ENCODE assay signal across 29 mouse cellular contexts in genomic region chr11:98114363-98114762, GRCm38 (mm10). TPM values are rescaled to one million over a fixed set of nuclear protein-coding genes. Genes with fewer than 3 reads are reported as not detected.
A peak's percentile ranks its signal among the peaks of the same experiment; 100 is the strongest.
DNase-seq lines count a peak whose midpoint lies in the region; ATAC-seq lines count a peak whose summit lies in the region.
"Had no signal": no experiment of that assay in that cellular context is flagged by ENCODE, and none has a peak within 500 bp of the region (broad histone marks: within the 10 kb centered on the region; RNA-seq: fewer than 3 reads in every experiment).

No protein-coding gene starts in this region.

- H3K9me3 ChIP-seq in heart, embryonic 11.5 days (replicated peaks; ENCODE audit: control insufficient read depth, low read length) = no peaks in the 10 kb centered on the region
- H3K9me3 ChIP-seq in kidney, embryonic 15.5 days (replicated peaks) = no peaks in the 10 kb centered on the region
- no peaks in the 10 kb centered on the region for H3K9me3 ChIP-seq in heart, embryonic 16.5 days (replicated peaks; ENCODE audit: control insufficient read depth, low read length)
- H3K9me3 ChIP-seq: embryonic facial prominence, embryonic 12.5 days; forebrain, embryonic 10.5 days; heart, embryonic 13.5 days; hindbrain, embryonic 10.5 days; hindbrain, embryonic 15.5 days; limb, embryonic 10.5 days; limb, embryonic 15.5 days; liver, embryonic 13.5 days; midbrain, embryonic 13.5 days had no signal

- 80% methylated on average over 1 of the region's 1 CpGs for WGBS in heart, embryonic 11.5 days (ENCODE audit: insufficient replicate concordance)
- 96% methylated on average over 1 of the region's 1 CpGs for WGBS in kidney, embryonic 15.5 days
- 75% methylated on average over 1 of the region's 1 CpGs for WGBS in heart, embryonic 16.5 days

- no peak overlapping the region for H3K4me3 ChIP-seq in heart, embryonic 11.5 days (ENCODE audit: low read depth, low read length)
- no peak overlapping the region for H3K4me3 ChIP-seq in kidney, embryonic 15.5 days (replicated peaks)
- H3K4me3 ChIP-seq in heart, embryonic 16.5 days (ENCODE audit: low read length) = no peak overlapping the region
- H3K4me3 ChIP-seq: embryonic facial prominence, embryonic 12.5 days; forebrain, embryonic 10.5 days; heart, embryonic 13.5 days; hindbrain, embryonic 10.5 days; hindbrain, embryonic 15.5 days; limb, embryonic 10.5 days; limb, embryonic 15.5 days; liver, embryonic 13.5 days; midbrain, embryonic 13.5 days had no signal

- no peak overlapping the region for H3K9ac ChIP-seq in heart, embryonic 11.5 days (ENCODE audit: low read depth, low read length)
- no peak overlapping the region for H3K9ac ChIP-seq in kidney, embryonic 15.5 days
- no peak overlapping the region for H3K9ac ChIP-seq in heart, embryonic 16.5 days (ENCODE audit: low read length)
- H3K9ac ChIP-seq: embryonic facial prominence, embryonic 12.5 days; heart, embryonic 13.5 days; hindbrain, embryonic 15.5 days; limb, embryonic 15.5 days; liver, embryonic 13.5 days; midbrain, embryonic 13.5 days had no signal

- H3K4me2 ChIP-seq in heart, embryonic 11.5 days = no peak overlapping the region
- H3K4me2 ChIP-seq in kidney, embryonic 15.5 days = no peak overlapping the region
- H3K4me2 ChIP-seq in heart, embryonic 16.5 days (ENCODE audit: low read depth, low read length) = no peak overlapping the region
- H3K4me2 ChIP-seq: embryonic facial prominence, embryonic 12.5 days; heart, embryonic 13.5 days; hindbrain, embryonic 15.5 days; limb, embryonic 15.5 days; liver, embryonic 13.5 days; midbrain, embryonic 13.5 days had no signal

- peak; percentile 22 to 37 for DNase-seq in heart, adult 18-20 months
- DNase-seq in kidney, adult 9 months = peak; percentile 15
- no peak for DNase-seq in retina, embryonic 14.5 days (ENCODE audit: low spot score)
- DNase-seq: adrenal gland, postnatal 36 days; B cell, adult 2 months; cerebellum, adult 8-10 months; cerebellum, postnatal 25 days; gastrocnemius, postnatal 25 days; kidney, adult 18-20 months; kidney, postnatal 10 days; layer of hippocampus, adult 9-11 months; liver, embryonic 13.5 days; lung, adult 2 months; lung, postnatal 10 days; retina, postnatal 1 day; right cerebral cortex, postnatal 14 days had no signal

- H3K27me3 ChIP-seq in heart, embryonic 11.5 days (ENCODE audit: control insufficient read depth, insufficient read depth, low read length) = no peaks in the 10 kb centered on the region
- H3K27me3 ChIP-seq in kidney, embryonic 15.5 days = no peaks in the 10 kb centered on the region
- no peaks in the 10 kb centered on the region for H3K27me3 ChIP-seq in heart, embryonic 16.5 days (ENCODE audit: control insufficient read depth, insufficient read depth, low read length)
- H3K27me3 ChIP-seq: embryonic facial prominence, embryonic 12.5 days; heart, embryonic 13.5 days; hindbrain, embryonic 15.5 days; limb, embryonic 15.5 days; liver, embryonic 13.5 days; midbrain, embryonic 13.5 days had no signal

- no peak for ATAC-seq in heart, embryonic 11.5 days (replicated peaks; ENCODE audit: insufficient number of reproducible peaks, low FRiP score, low TSS enrichment)
- ATAC-seq in kidney, embryonic 15.5 days (replicated peaks; ENCODE audit: low FRiP score) = no peak
- ATAC-seq in heart, embryonic 16.5 days (replicated peaks; ENCODE audit: extremely low read depth, insufficient read depth, low FRiP score) = no peak
- ATAC-seq: forebrain, embryonic 16.5 days; midbrain, embryonic 13.5 days had no signal

- peaks cover 2% of the 10 kb centered on the region; the same call in 1 of the 2 replicates for H3K36me3 ChIP-seq in heart, embryonic 11.5 days (ENCODE audit: control insufficient read depth, insufficient read depth, low read length)
- peaks cover 52% of the 10 kb centered on the region for H3K36me3 ChIP-seq in kidney, embryonic 15.5 days
- H3K36me3 ChIP-seq in heart, embryonic 16.5 days (ENCODE audit: control insufficient read depth, insufficient read depth) = peaks cover 24% of the 10 kb centered on the region

- no peaks in the 10 kb centered on the region for H3K4me1 ChIP-seq in heart, embryonic 11.5 days (ENCODE audit: control insufficient read depth, insufficient read depth, low read length)
- no peaks in the 10 kb centered on the region for H3K4me1 ChIP-seq in kidney, embryonic 15.5 days
- peaks cover 5% of the 10 kb centered on the region; the same call in 1 of the 2 replicates for H3K4me1 ChIP-seq in heart, embryonic 16.5 days (ENCODE audit: control insufficient read depth, insufficient read depth, low read length)
- H3K4me1 ChIP-seq: embryonic facial prominence, embryonic 12.5 days; forebrain, embryonic 10.5 days; hindbrain, embryonic 10.5 days; hindbrain, embryonic 15.5 days; limb, embryonic 10.5 days; limb, embryonic 15.5 days; liver, embryonic 13.5 days; midbrain, embryonic 13.5 days had no signal

- H3K27ac ChIP-seq in heart, embryonic 11.5 days (ENCODE audit: low read depth, low read length) = no peak overlapping the region
- no peak overlapping the region for H3K27ac ChIP-seq in kidney, embryonic 15.5 days
- peak overlapping the region; percentile 41 for H3K27ac ChIP-seq in heart, embryonic 16.5 days (ENCODE audit: low read length)
- H3K27ac ChIP-seq: embryonic facial prominence, embryonic 12.5 days; forebrain, embryonic 10.5 days; heart, embryonic 13.5 days; hindbrain, embryonic 10.5 days; hindbrain, embryonic 15.5 days; limb, embryonic 10.5 days; limb, embryonic 15.5 days; liver, embryonic 13.5 days; macrophage; midbrain, embryonic 13.5 days had no signal

RNA-seq across cellular contexts. Expression of gene Fbxl20, which starts 35.8 kb away (rescaled TPM):
- total RNA-seq in heart, adult 18-20 months (2021) = 10 to 100 TPM; 19.1 to 22.2 TPM
- 12.9 and 15.5 TPM in 2 replicates for polyA plus RNA-seq in heart, embryonic 11.5 days (2014; fragmentation: Nextera tagmentation; extraction: Ambion mirVana)
- 18.0 and 20.3 TPM in 2 replicates for polyA plus RNA-seq in kidney, embryonic 15.5 days (2015; fragmentation: Nextera tagmentation; extraction: Ambion mirVana)
- polyA plus RNA-seq in heart, embryonic 16.5 days (2015; fragmentation: Nextera tagmentation; extraction: Ambion mirVana) = 14.9 and 15.9 TPM in 2 replicates
